Mouse (Mus musculus) adipose tissue, adult 10 weeks (tissue): ENCODE results near the gene Zfp871. TPM values are rescaled to one million over a fixed set of nuclear protein-coding genes. Genes with fewer than 3 reads are reported as not detected.

Experiments used
- polyA plus RNA-seq: library from polyadenylated mRNA; stranded (reverse); fragments of 350-450 nt; fragmentation: Illumina TruSeq; extraction: RNeasy Lipid Tissue Mini Kit (QIAGEN cat#74804); gene quantifications from one replicate; pipeline ENCODE4 v1.2.3, GENCODE M21; 2014; ENCODE audit warnings: low read depth, low replicate concordance

The Zfp871 gene
- 13.4 TPM for polyA plus RNA-seq

GRCm38 (mm10) chr17:32788094-32788559 is at the start of gene Zfp871:
Zfp871 (minus strand) TSS chr17:32788287.

GRCm38 (mm10) chr17:32829540-32830417 is 41.7 kb upstream of the Zfp871 start, which contains the start of gene Zfp799:
Zfp799 (minus strand) TSS chr17:32830261.

GRCm38 (mm10) chr17:32809544-32810374 is 21.7 kb upstream of the Zfp871 start, which contains the start of gene Zfp811:
Zfp811 (minus strand) TSS chr17:32809931.

Other genes with a start within 250 kb of the Zfp871 start
- gene Cyp4f37, start 167.0 kb downstream of the Zfp871 start, polyA plus RNA-seq: not detected
- gene Cyp4f40, start 129.4 kb downstream of the Zfp871 start, polyA plus RNA-seq: 1.2 TPM
- 13.3 TPM for gene Cyp4f15, start 102.7 kb downstream of the Zfp871 start, polyA plus RNA-seq
- 1.0 TPM for gene Zfp811, start 21.6 kb upstream of the Zfp871 start, polyA plus RNA-seq
- gene Zfp799, start 42.0 kb upstream of the Zfp871 start, polyA plus RNA-seq: 5.5 TPM
- 5.7 TPM for gene Zfp870, start 103.4 kb upstream of the Zfp871 start, polyA plus RNA-seq
- 0.17 TPM for gene Cyp4f14, start 129.1 kb upstream of the Zfp871 start, polyA plus RNA-seq
- gene Cyp4f13, start 159.1 kb upstream of the Zfp871 start, polyA plus RNA-seq: 50.7 TPM
- gene Zfp472, start 177.5 kb upstream of the Zfp871 start, polyA plus RNA-seq: 6.4 TPM
- 8.5 TPM for gene Zfp952, start 204.8 kb upstream of the Zfp871 start, polyA plus RNA-seq
- gene Zfp763, start 245.1 kb upstream of the Zfp871 start, polyA plus RNA-seq: 5.9 TPM